Mouse (Mus musculus) ES-E14 (cell line): ENCODE measurements around the gene Cacna1d.

ENCODE experiments used
- CHD2 ChIP-seq: IDR thresholded peaks from 2 replicates; pipeline ENCODE4 v1.6.1; 2014; ENCODE audit warnings: mild to moderate bottlenecking, low read depth, low read length, inconsistent platforms
- MAFK ChIP-seq: IDR thresholded peaks from 2 replicates; pipeline ENCODE4 v1.6.1; 2014; ENCODE audit warnings: mild to moderate bottlenecking, low read depth, low read length, inconsistent platforms; ENCODE audit not compliant: insufficient read depth
- ZC3H11A ChIP-seq: IDR thresholded peaks from 2 replicates; pipeline ENCODE4 v1.6.1; 2012; ENCODE audit warnings: low read depth, mild to moderate bottlenecking, inconsistent platforms, low read length, borderline replicate concordance
- ZNF384 ChIP-seq: IDR thresholded peaks from 2 replicates; pipeline ENCODE4 v1.6.1; 2012; ENCODE audit warnings: low read depth, low read length, inconsistent platforms

DNA sequence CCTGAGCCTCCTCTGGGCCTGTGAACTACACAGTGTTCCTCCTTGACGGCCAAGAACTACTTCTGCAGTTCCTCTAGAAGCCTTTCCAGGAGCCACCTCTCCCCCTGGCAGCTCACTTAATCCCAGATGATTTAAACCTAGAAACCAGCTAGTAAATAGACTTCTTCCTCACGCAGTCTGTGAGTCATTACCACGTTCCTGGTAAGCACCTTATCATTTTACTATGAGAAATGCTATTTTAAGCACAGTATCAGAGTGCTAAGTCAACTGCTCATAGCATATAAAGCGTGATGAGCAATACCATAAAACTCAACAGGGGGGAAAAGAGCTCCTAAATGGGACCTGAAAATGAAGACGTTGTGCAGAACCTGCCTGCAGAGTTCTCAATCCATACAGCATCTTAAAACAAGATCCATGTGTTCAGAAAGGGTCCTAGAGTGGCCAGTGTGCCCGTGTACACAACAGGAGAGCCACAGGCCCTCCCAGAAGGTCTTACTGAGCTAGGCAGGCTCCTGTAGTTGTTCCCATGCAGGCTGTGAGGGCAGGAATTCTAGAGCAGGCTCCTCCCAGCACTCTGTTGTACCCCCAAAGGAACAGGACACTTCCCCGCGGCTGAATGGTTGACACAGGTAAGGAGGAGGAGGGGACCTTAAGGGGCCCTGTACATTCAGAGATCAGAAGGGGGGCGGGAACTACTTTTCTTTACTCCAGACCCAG lies 377.7 kb downstream of the Cacna1d start:
- TF ChIP-seq ZC3H11A, result no peak
- TF ChIP-seq MAFK, result no peak
- no peak for TF ChIP-seq ZNF384
- no peak for TF ChIP-seq CHD2
